Mouse (Mus musculus) E14TG2a.4 (cell line): ENCODE results near the gene Ucn2.

Experiments
- H3K27me3 ChIP-seq: 2 replicates; pipeline ENCODE4 v1.6.1; 2014; ENCODE audit warnings: low read length, control low read depth; ENCODE audit not compliant: insufficient read depth
- H3K36me3 ChIP-seq: 2 replicates; pipeline ENCODE4 v1.6.1; 2014; ENCODE audit warnings: low read length, control low read depth; ENCODE audit not compliant: insufficient read depth
- H3K4me1 ChIP-seq: replicated peaks from 2 replicates; pipeline ENCODE4 v1.6.1; 2014; ENCODE audit warnings: low read depth, low read length, control low read depth
- H3K4me3 ChIP-seq: replicated peaks from 2 replicates; pipeline ENCODE4 v1.5.1; 2014; ENCODE audit warnings: mild to moderate bottlenecking, low read length
- H3K9me3 ChIP-seq: 2 replicates; pipeline ENCODE4 v1.6.1; 2014; ENCODE audit warnings: low read length, control low read depth
- CTCF ChIP-seq: conservative IDR thresholded peaks from 2 replicates; pipeline ENCODE4 v1.5.1; 2014; ENCODE audit warnings: low read length
- NANOG ChIP-seq: IDR thresholded peaks from 2 replicates; pipeline ENCODE4 v1.6.1; 2014; ENCODE audit warnings: borderline replicate concordance, low read length, mixed read lengths
- POU5F1 ChIP-seq: IDR thresholded peaks from 2 replicates; pipeline ENCODE4 v1.6.1; 2014; ENCODE audit warnings: low read length, borderline replicate concordance

Gene Ucn2

DNA sequence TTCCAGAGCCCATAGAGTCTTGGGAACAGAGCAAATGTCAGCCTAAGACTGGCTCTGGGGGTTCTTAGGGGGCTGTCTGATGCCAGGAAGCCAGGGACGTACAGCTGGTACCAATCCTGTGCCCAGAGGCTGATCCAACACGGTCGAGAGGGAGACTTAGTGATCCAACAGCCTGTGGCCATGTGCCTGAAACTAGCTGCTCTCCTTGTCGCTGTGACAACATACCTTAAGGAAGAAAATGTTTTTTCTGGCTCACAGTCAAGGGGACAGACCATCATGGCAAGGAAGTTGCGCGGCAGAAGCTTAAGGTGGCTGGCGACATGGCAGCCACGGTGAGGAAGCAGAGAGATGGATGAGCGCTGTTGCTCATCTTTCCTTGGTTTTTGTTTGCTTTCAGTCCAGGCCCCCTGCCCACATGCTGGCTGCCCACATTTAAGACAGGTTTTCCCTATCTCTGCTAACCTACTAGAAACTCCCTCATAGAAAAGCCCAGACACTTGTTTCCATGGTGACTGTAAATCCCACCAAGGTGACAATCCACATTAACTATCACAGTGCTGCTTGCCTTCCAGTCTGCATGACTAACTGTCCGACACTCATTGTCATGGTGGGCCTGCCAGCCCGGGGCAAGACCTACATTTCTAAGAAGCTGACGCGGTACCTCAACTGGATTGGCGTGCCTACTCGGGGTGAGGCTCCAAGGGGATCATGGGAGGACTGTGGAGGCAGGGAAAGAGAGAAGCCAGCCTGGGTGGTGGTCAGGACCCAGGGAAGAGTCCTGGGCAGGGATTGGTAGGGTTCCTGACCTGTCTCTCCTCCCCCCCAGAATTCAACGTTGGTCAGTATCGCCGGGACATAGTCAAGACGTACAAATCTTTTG, 12.7 kb downstream of the Ucn2 start:
- H3K4me1 ChIP-seq = peaks cover 29% of the 10 kb centered on the region
- H3K4me3 ChIP-seq = no peak overlapping the region
- H3K9me3 ChIP-seq = no peaks in the 10 kb centered on the region
- H3K27me3 ChIP-seq = no peaks in the 10 kb centered on the region
- H3K36me3 ChIP-seq = no peaks in the 10 kb centered on the region
- no peak for TF ChIP-seq NANOG
- no peak for TF ChIP-seq POU5F1
- no peak for TF ChIP-seq CTCF

DNA sequence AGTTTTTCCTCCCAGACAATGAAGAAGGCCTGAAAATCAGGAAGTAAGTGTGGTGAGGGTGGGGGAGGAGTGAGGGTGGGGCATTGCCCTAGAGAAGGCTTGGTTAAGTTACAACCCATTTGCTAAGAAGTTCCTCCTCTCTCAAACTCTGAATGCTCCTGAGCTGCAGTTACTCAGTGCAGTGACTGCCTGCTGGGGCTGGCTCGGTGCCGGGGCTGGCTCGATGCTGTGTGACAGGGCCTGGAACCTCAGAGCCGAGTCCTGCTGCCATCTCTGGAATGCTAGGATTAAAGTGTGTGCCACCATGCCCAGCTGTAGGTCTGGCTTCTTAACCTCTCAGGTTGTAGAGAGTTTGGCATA, 13.3 kb downstream of the Ucn2 start:
- Histone ChIP-seq H3K27me3 (no peaks in the 10 kb centered on the region), H3K4me1 (peaks cover 29% of the 10 kb centered on the region), H3K9me3 (no peaks in the 10 kb centered on the region), H3K4me3 (no peak overlapping the region), H3K36me3 (no peaks in the 10 kb centered on the region)
- TF ChIP-seq NANOG = no peak
- TF ChIP-seq CTCF = no peak
- TF ChIP-seq POU5F1 = no peak

DNA sequence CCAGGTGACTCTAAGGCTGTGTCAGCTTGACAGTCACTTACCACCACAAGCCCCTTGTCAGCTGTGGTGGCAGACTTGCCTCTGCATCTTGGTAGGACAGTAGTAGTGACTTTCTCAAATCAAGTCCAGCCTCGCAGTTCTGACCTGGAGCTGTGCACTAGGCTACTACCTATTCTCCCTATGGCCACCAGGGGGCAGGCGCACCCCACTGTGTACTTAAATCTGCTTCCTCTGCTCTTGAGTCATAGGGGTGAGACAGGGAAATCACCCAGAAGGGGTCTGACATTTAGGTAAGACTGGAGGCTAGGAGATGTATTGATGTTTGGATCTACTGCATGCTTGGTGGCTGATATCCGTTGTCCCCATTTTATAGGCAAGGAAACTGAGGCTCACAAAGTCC, 14.9 kb downstream of the Ucn2 start:
- Histone ChIP-seq H3K9me3 (no peaks in the 10 kb centered on the region), H3K4me1 (peaks cover 32% of the 10 kb centered on the region), H3K4me3 (no peak overlapping the region), H3K27me3 (no peaks in the 10 kb centered on the region), H3K36me3 (no peaks in the 10 kb centered on the region)
- TF ChIP-seq POU5F1 (no peak), CTCF (peak; percentile 99), NANOG (no peak)

DNA sequence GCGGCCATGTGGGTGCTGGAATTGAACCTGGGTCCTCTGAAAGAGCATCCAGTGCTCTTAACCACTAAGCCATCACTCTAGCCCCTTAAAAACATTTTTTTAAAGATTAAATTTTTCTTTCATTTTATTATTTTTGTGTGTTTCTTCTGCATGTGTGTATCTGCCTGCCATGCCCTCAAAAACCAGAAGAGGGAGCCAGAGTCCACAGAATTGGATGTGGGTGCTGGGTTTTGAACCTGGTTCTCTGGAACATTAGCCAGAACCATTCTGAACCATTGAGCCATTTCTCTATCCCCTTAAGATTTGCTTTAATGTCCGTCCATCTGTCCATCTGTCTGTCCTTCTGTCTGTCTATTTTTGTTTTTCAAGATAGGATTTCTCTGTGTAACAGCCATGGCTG, 17.4 kb downstream of the Ucn2 start:
- H3K27me3 ChIP-seq = no peaks in the 10 kb centered on the region
- TF ChIP-seq NANOG (no peak), CTCF (peak; percentile 97)

DNA sequence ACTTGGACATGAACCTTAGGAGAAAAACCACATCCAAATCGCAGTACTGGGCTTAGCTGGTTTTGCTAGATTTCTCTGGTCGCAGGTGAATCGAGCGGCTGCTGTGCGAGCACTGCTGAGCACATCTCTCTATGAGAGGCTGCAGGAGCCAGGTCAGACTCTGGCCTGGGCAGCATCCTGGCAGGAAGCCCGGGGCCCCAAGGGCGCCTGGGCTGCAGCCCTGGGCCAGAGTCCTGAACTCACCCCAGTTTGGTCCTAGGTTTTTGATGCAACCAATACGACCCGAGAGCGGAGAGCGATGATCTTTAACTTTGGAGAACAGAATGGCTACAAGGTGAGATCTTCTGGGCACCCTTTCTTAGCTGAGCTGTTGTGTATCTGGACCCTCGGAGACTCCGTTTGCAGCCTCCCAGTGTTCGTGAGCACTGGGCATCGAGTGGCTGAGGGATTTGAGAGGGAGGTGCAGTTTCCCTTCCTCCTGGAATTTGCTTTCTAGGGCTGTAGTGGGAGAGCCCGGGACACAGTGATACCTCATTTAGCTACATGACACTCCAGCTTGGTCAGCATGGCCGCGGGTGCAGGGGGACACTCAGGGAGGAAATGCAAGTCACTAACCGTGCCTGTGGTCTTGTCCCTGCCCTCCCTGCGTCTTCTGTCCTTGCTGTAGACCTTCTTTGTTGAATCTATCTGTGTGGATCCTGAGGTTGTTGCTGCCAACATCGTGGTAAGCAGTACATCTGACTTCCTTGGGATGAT, 21.4 kb downstream of the Ucn2 start:
- TF ChIP-seq CTCF (no peak), POU5F1 (no peak), NANOG (no peak)
- Histone ChIP-seq H3K36me3 (no peaks in the 10 kb centered on the region), H3K4me3 (no peak overlapping the region), H3K27me3 (no peaks in the 10 kb centered on the region), H3K4me1 (peaks cover 37% of the 10 kb centered on the region), H3K9me3 (no peaks in the 10 kb centered on the region)

More for the DNA sequence above, 17.4 kb downstream of the Ucn2 start:
- Histone ChIP-seq H3K4me3 (no peak overlapping the region), H3K4me1 (peaks cover 37% of the 10 kb centered on the region), H3K9me3 (no peaks in the 10 kb centered on the region), H3K36me3 (no peaks in the 10 kb centered on the region)

DNA sequence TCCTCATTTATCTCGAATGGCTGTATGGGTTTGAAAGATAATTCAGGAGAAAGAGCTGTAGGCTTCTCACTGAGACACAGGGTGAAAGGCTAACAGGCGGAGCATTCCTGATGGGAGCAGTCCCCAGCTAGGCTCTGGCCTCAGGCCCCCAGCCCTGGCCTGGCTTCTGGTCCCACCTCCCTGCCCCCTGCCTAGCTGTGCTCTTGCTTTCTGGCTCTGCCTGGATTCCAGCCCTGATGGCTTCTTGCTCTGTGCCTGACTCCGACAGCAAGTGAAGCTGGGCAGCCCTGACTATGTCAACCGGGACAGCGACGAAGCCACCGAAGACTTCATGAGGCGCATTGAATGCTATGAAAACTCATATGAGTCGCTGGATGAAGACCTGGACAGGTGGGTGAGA, 22.3 kb downstream of the Ucn2 start:
- Histone ChIP-seq H3K27me3 (no peaks in the 10 kb centered on the region), H3K4me3 (no peak overlapping the region), H3K4me1 (peaks cover 37% of the 10 kb centered on the region), H3K9me3 (no peaks in the 10 kb centered on the region), H3K36me3 (no peaks in the 10 kb centered on the region)
- TF ChIP-seq POU5F1 (no peak), CTCF (no peak), NANOG (no peak)

DNA sequence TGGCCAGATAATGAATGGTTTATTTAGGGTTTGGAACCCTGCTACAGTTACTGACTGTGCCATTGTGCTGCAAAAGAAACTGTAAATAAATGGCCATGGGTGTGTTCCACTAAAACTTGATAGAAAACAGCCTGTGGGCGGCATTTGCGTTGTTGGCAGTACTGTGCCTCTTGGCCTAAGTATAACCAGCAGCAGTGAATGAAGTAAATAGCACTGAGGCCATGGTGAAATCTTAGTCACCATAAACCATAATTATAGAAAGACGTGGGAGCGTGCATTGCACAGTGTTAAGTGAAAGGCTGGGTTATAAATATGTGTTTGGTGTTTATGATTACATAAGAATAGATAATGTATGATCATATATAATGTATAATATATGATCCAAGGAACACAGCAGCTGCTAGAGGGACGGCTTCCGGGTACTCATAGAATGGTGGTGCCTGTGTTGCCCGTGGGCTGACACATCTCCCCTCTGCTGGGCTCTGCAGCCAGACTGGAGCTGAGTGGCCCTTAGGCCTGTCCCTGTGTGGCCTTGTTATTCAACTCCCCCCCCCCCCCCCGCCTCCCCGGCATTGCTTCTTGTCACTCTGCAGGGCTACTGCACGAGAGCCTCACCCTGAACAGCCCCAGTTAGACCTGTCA, 23.3 kb downstream of the Ucn2 start:
- TF ChIP-seq POU5F1 (no peak), NANOG (no peak), CTCF (no peak)

DNA sequence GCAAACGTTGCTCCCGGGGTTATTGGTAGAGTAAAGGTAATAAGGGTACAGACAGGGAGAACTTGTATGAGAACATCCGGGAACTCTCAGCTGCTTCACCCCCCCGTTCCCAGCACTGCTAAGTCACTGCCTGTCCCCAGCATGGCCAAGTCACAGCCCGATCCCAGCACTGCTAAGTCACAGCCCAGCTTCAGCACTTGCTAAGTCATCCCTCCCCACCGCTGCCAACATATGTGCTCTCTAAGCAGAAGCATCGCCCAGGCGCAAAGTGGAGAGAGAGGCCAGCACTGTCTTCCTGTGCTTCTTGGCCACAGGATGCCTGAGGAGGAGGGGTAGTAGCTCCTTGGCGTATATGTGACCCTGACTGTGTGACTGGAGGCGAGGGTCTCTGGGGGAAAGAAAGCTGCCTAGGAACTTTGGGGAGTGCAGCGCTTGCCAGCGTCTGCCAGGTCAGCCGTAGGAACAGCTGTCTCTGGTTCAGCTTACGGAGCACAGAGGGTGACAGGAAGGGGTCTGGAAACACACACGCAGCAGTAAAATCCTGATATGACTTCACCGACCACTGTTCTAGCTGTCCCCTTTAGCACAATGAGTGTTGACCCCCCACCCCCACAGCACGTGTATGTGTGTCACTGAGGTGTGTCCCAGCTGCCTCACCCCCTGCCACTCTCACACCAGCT, 24.0 kb downstream of the Ucn2 start:
- Histone ChIP-seq H3K4me1 (peaks cover 37% of the 10 kb centered on the region), H3K4me3 (0 out of 2 replicates have a peak overlapping the region, but pooled peaks have one; percentile 6), H3K9me3 (no peaks in the 10 kb centered on the region), H3K36me3 (no peaks in the 10 kb centered on the region), H3K27me3 (no peaks in the 10 kb centered on the region)
- no peak for TF ChIP-seq POU5F1
- no peak for TF ChIP-seq NANOG
- TF ChIP-seq CTCF = no peak

More for the DNA sequence above, 23.3 kb downstream of the Ucn2 start:
- H3K4me3 ChIP-seq = no peak overlapping the region
- H3K9me3 ChIP-seq = no peaks in the 10 kb centered on the region
- no peaks in the 10 kb centered on the region for H3K36me3 ChIP-seq
- H3K27me3 ChIP-seq = no peaks in the 10 kb centered on the region
- H3K4me1 ChIP-seq = peaks cover 37% of the 10 kb centered on the region
